Mouse (Mus musculus) embryonic facial prominence, embryonic 10.5 days (tissue): ENCODE measurements around the gene Hist1h2bh. TPM values are rescaled to one million over a fixed set of nuclear protein-coding genes. Genes with fewer than 3 reads are reported as not detected.

ENCODE experiments used
- DNase-seq: peaks from one replicate; pipeline ENCODE4 v3.0.0-alpha.2; 2017; ENCODE audit warnings: low spot score
- H3K27ac ChIP-seq: fragments of 300-500 bp; sonication (generic); replicated peaks from 2 replicates; pipeline ENCODE4 v1.5.1; 2016; ENCODE audit warnings: mild to moderate bottlenecking
- H3K27me3 ChIP-seq: fragments of 300-500 bp; sonication (generic); replicated peaks from 2 replicates; pipeline ENCODE4 v1.6.1; 2016; ENCODE audit warnings: low read depth, mild to moderate bottlenecking; ENCODE audit not compliant: poor library complexity, severe bottlenecking
- H3K36me3 ChIP-seq: fragments of 300-500 bp; sonication (generic); replicated peaks from 2 replicates; pipeline ENCODE4 v1.6.1; 2016; ENCODE audit warnings: mild to moderate bottlenecking, moderate library complexity
- H3K4me1 ChIP-seq: fragments of 300-500 bp; sonication (generic); 2 replicates; pipeline ENCODE4 v1.6.1; 2016
- H3K4me3 ChIP-seq: fragments of 300-500 bp; sonication (generic); 2 replicates; pipeline ENCODE4 v1.5.1; 2016; ENCODE audit warnings: mild to moderate bottlenecking, moderate library complexity
- H3K9me3 ChIP-seq: fragments of 300-500 bp; sonication (generic); 2 replicates; pipeline ENCODE4 v1.6.1; 2016; ENCODE audit warnings: mild to moderate bottlenecking
- WGBS: fragments of 180-500 bp; shearing (Covaris S2); methylation state at CpG from one replicate; pipeline ENCODE4 v1.1.7; 2016; 5-methylcytosine and 5-hydroxymethylcytosine counted together
- polyA plus RNA-seq: library from polyadenylated mRNA; unstranded; fragments of >200 nt; fragmentation: Nextera tagmentation; extraction: Ambion mirVana; gene quantifications from 2 replicates; pipeline ENCODE4 v1.2.1, GENCODE M21; 2016

Gene Hist1h2bh
- polyA plus RNA-seq, 1 experiment from 2014 or later: 1.1 TPM

DNA sequence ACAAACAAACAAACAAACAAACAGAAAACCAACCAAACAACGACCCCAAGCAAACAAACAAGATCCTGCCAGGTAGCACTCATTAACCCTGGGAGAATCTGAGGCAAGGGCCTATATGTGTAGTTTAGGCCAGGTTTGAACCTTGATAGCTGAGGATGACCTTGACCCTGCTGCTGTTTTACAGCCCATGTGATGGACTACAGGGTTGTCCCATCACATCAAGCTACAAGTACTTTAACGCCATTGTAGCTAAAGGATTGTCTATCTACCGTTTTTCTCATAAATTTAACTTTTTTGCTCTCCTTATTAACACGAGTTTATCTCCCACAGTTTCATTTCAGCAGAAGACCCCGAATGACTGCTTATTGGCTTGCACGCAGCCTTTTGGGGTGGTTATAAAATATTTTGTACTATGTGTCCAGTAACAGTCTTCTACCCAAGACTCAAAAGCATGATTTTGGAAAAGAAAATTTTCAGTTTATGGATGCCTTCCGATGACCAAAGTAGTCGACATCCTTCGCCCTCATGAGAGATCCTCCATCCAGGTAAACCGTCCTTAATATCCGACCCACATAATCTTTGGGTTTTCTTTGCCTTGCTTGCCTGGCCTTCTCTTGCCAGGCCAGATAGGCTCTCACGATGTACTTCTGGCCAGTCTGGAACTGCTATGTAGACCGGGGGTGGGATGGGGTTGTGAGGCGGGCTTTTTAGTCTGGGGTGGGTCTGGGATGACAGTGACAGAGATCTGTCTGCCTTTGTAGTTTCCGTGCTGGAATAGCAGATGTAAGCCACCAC lies 27.2 kb downstream of the Hist1h2bh start:
- Histone ChIP-seq H3K4me3 (peak overlapping the region; percentile 61), H3K27ac (peak overlapping the region; percentile 72), H3K4me1 (peaks cover 8% of the 10 kb centered on the region; the same call in 1 of the 2 replicates), H3K9me3 (no peaks in the 10 kb centered on the region), H3K27me3 (no peaks in the 10 kb centered on the region), H3K36me3 (no peaks in the 10 kb centered on the region)
- peak; percentile 45 for DNase-seq
- 53% methylated on average over 15 of the region's 15 CpGs for whole genome bisulfite sequencing

DNA sequence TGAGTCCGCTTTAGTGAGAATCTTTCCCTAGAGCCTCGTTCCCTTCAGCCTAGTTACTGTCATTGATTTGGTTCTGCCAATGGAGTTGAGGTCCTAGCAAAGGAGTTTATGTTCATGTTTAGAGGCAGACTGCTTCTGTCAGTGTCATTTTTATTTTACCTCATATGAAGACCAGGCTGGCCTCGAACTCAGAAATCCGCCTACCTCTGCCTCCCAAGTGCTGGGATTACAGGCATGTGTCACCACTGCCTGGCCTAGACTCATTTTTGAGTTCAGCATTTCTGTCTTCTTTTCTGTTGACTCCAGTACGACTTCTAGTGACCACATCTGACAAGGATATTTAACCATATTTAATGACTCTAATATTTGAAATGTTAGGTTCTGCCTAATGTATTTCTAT lies 27.9 kb downstream of the Hist1h2bh start:
- Histone ChIP-seq H3K9me3 (no peaks in the 10 kb centered on the region), H3K27ac (no peak overlapping the region), H3K36me3 (no peaks in the 10 kb centered on the region), H3K4me1 (peaks cover 14% of the 10 kb centered on the region), H3K4me3 (no peak overlapping the region), H3K27me3 (no peaks in the 10 kb centered on the region)
- WGBS: 69% methylated on average over 5 of the region's 5 CpGs
- no peak for DNase-seq

DNA sequence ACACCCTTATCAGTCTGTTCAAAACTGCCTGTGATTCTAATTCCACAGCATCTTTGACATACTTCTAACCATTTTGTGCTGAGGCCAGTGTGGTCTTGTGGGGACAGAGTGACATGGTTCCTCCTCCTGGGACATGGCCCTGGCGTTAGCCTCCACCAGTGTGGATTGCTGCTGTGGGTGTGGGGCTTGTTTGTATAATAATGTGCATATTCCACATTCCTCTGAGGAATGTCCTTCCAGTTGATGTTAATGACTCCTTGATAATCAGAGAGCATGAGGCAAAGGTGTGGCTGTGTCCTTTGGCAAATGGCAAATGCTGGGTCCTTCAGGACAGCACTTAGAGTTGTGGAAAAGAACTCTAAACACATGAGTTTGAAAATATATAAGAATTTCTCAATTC lies 29.7 kb downstream of the Hist1h2bh start:
- no peak for DNase-seq
- Histone ChIP-seq H3K27ac (no peak overlapping the region), H3K36me3 (no peaks in the 10 kb centered on the region), H3K4me1 (peaks cover 16% of the 10 kb centered on the region), H3K27me3 (no peaks in the 10 kb centered on the region), H3K9me3 (no peaks in the 10 kb centered on the region), H3K4me3 (no peak overlapping the region)
- 89% methylated on average over 1 of the region's 1 CpGs for WGBS

DNA sequence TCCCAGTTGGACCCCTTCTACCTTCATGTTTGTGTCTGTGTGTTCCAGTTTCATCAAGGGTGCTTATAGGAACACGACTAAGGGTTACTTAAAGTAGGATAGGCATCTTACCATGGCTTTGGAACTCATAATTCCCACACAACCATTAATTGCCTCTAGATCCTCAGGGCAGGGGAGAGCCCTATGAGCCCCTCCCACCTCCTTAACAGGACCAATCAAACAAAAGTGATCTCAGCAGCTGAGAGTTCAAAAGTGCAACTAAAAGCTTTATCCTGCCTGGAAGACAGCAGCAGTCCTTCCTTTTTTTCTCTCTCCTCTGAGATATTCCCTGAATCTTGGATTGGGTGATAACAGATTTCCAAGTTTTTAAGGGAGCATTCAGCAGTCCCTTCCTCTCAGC lies 33.1 kb downstream of the Hist1h2bh start:
- Histone ChIP-seq H3K36me3 (no peaks in the 10 kb centered on the region), H3K4me1 (peaks cover 30% of the 10 kb centered on the region), H3K4me3 (0 out of 2 replicates have a peak overlapping the region, but pooled peaks have one; percentile 13), H3K27ac (no peak overlapping the region), H3K27me3 (no peaks in the 10 kb centered on the region), H3K9me3 (no peaks in the 10 kb centered on the region)
- DNase-seq: no peak
- 48% methylated on average over 1 of the region's 1 CpGs for WGBS

DNA sequence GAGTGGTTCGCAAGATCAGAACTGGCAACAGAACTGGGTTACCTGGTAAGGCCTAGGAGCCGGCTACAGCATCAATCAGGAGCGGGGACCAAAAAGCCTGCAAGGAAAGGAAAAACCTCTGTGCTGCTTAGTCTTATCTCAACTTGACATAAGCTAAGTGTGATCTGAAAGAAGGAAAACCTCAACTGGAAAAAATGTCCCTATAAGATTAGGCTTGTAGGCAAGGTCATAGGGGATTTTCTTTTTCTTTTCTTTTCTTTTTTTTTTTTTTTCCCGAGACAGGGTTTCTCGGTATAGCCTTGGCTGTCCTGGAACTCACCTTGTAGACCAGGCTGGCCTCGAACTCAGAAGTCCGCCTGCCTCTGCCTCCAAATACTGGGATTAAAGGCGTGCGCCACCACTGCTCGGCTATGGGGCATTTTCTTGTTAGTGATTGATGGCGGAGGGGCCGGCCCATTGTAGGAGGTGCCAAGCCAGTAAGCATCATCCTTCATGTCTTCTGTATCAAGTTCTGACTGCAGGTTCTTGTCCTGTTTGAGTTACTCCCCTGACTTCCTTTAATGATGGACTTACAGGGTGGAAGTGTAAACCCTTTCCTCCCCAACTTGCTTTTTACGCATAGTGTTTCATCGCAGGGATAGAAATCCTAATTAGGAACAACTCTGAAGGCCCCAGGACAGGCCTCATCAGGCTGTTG lies 36.2 kb downstream of the Hist1h2bh start:
- 7% methylated on average over 14 of the region's 14 CpGs for WGBS
- peaks cover 51% of the 10 kb centered on the region for H3K4me1 ChIP-seq
- peak; percentile 72 for DNase-seq
- H3K27me3 ChIP-seq: no peaks in the 10 kb centered on the region
- H3K4me3 ChIP-seq: peak overlapping the region; percentile 60
- H3K27ac ChIP-seq: no peak overlapping the region
- H3K36me3 ChIP-seq: no peaks in the 10 kb centered on the region
- H3K9me3 ChIP-seq: no peaks in the 10 kb centered on the region

DNA sequence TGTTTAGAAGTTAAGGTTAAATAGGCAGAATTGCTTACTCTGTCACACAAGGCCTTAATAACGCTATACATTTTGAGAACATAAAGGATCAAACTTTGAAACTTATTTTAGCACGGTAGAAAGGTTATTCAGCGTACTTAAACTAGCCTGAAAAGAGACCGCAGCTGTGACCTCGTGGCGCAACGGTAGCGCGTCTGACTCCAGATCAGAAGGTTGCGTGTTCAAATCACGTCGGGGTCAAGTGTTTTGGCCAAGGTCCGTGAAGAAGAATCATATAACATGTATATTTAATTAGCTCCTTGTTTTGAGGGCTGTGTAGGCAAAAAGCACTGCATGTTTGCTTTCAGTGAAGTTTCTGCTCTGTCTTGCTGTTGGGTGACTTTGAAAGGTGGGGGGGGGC lies 36.8 kb downstream of the Hist1h2bh start:
- no peaks in the 10 kb centered on the region for H3K9me3 ChIP-seq
- no peaks in the 10 kb centered on the region for H3K27me3 ChIP-seq
- H3K36me3 ChIP-seq: no peaks in the 10 kb centered on the region
- H3K4me3 ChIP-seq: peak overlapping the region; percentile 60
- H3K27ac ChIP-seq: no peak overlapping the region
- peaks cover 57% of the 10 kb centered on the region for H3K4me1 ChIP-seq
- DNase-seq: peak; percentile 77
- under 1% methylated on average over 13 of the region's 13 CpGs for WGBS

DNA sequence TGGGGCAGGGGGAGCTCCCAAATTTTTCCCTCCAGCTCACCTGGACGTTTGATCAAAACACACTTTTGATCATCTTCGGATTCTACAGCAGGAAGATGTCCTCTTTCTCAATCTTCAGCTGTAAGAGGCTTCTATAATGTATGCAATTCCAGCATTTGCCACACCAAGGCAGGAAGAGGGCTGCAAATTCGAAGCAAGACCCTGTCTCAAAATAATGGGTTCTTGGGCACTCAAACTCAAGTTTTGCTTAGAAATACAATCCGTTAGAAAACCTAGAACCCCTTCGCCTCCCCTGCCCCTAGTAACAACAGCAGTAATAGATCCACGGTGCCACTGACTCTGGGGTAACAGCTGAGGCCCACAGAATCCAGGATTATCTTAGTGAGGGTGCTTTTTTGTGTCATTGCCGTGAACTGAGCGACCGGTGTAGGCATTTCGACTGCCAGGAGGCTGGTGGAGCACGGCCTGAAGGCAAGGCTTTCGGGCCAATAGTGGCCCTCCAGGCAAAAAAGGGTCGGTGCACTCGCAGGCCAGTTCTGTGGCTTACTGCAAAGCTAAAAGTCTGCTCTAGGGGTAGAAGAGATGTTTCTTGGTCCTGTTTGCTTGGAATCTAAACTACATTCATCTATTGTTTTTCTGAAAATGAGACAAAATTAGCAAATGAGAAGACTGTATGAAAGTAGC lies 37.4 kb downstream of the Hist1h2bh start:
- peak; percentile 59 for DNase-seq
- 3% methylated on average over 14 of the region's 14 CpGs for WGBS
- Histone ChIP-seq H3K9me3 (no peaks in the 10 kb centered on the region), H3K36me3 (no peaks in the 10 kb centered on the region), H3K27ac (peak overlapping the region; percentile 70), H3K27me3 (no peaks in the 10 kb centered on the region), H3K4me1 (peaks cover 57% of the 10 kb centered on the region), H3K4me3 (peak overlapping the region; percentile 60)

DNA sequence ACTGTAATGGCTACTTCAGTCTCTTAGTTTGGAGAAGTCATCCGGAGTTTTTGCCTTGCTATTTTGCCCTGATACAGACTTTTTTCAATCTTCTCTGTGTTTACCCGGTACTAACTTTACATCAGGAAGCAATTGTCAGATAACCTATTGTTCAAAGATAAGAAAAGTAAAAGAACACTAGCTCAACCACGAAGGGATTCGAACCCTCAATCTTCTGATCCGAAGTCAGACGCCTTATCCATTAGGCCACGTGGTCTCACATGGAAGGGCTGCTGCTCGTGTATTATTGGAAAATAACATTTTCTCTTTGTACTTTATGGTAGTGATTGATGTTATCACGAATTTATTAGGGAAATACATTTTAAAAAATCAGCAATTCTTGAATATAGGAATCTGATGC lies 39.4 kb downstream of the Hist1h2bh start:
- Histone ChIP-seq H3K9me3 (no peaks in the 10 kb centered on the region), H3K4me3 (peak overlapping the region; percentile 43), H3K27ac (no peak overlapping the region), H3K27me3 (no peaks in the 10 kb centered on the region), H3K36me3 (no peaks in the 10 kb centered on the region), H3K4me1 (peaks cover 52% of the 10 kb centered on the region)
- peak; percentile 67 for DNase-seq
- under 1% methylated on average over 9 of the region's 9 CpGs for WGBS

DNA sequence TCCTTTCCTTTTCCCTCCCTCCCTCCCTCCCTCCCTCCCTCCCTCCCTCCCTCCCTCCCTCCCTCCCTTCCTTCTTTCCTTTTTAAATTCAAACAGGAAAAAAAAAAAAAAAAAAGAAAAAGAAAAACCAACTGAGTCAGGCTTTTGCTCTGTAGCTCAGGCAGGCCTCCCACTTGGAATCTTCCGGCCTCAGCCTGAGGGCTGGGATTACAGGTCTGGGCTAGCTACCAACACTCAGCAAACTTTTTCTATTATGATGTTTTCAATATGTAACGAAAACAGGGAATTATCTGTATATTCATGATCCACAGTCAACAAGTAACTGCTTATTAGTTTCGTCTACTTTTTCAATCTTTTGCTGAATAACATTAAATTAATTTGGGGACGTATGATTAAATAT lies 40.3 kb downstream of the Hist1h2bh start:
- H3K36me3 ChIP-seq: no peaks in the 10 kb centered on the region
- peaks cover 61% of the 10 kb centered on the region for H3K4me1 ChIP-seq

DNA sequence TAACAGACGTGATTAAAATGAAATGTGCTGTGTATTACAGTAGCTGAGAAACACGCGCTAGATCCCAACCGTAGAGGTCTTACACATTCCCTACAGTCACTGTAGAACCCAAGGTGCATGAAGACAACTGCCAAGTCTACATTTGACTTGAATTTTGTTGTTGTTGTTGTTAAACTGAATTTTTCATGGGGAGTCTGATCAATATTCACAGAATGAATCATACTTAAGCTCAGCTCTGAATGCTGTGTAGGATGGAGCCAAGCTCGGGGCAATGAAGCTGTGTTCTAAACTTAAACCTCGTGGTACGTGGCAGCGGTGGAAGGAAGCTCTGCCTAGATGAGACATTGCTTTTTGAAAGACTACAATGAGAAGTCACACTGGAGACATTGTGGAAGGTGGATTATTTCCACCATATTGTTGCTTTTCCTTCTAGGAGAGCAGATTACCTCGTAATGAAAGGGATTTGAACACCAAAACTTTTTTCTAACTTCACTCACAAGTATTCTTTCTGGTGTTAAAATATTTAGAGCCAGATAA lies 41.1 kb downstream of the Hist1h2bh start:
- no peak for DNase-seq
- peaks cover 65% of the 10 kb centered on the region for H3K4me1 ChIP-seq
- H3K27ac ChIP-seq: no peak overlapping the region
- no peaks in the 10 kb centered on the region for H3K27me3 ChIP-seq
- no peaks in the 10 kb centered on the region for H3K9me3 ChIP-seq
- peak overlapping the region; percentile 52 for H3K4me3 ChIP-seq
- WGBS: 30% methylated on average over 9 of the region's 9 CpGs
- H3K36me3 ChIP-seq: no peaks in the 10 kb centered on the region

More for the DNA sequence above, 40.3 kb downstream of the Hist1h2bh start:
- 24% methylated on average over 4 of the region's 4 CpGs for WGBS
- no peak for DNase-seq
- no peak overlapping the region for H3K4me3 ChIP-seq
- no peaks in the 10 kb centered on the region for H3K9me3 ChIP-seq
- no peaks in the 10 kb centered on the region for H3K27me3 ChIP-seq
- no peak overlapping the region for H3K27ac ChIP-seq

DNA sequence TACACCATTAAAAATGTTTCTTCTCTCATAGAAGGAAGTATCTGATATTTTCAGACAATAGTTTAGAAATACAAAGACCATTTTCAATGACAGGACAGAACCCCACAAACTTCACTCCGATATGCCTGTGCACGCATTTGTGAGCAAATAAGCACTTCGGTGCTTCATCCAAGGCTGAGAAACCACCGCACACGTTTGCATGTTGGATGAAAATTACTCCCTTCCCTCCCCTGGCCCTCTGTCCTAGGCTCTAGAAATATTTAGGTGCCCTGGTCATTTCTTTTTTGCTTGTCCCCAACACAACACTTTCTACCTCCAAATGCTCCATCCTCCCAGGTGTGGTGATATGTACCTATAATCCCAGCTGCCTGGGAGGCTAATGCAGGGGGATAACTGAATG lies 41.7 kb downstream of the Hist1h2bh start:
- DNase-seq: no peak
- Histone ChIP-seq H3K27me3 (no peaks in the 10 kb centered on the region), H3K9me3 (no peaks in the 10 kb centered on the region), H3K27ac (no peak overlapping the region), H3K4me3 (peak overlapping the region; percentile 52), H3K4me1 (peaks cover 66% of the 10 kb centered on the region), H3K36me3 (no peaks in the 10 kb centered on the region)
- 22% methylated on average over 5 of the region's 5 CpGs for WGBS

DNA sequence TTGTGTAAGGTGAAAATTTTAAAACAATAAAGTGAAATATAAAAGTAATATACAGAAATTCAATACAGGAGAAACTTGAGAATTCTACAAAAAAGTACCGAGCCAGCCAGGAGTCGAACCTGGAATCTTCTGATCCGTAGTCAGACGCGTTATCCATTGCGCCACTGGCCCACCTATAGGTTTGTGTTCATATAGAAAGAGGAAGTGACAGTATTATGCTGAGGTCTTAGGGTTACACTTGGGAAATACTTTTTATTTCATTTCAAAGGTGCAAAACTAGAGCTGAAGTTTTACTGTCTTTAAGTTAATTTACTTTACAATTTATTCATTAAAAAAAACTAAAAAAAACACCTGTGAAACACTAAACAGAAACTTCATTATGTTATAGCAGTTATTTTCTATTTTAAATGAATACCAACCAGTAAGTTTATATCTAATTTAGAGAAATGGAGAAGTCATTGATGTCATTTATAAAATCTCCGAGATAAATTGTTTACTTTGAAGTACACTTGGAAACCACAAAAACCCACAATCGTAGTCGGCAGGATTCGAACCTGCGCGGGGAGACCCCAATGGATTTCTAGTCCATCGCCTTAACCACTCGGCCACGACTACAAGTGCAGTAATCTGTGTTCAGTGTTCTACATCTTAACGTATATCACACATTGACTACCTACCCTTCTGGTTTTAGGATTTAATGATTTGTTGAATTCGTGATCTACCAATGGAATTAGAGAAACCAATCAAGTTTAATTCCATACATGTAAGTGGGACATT lies 42.6 kb downstream of the Hist1h2bh start:
- Histone ChIP-seq H3K9me3 (no peaks in the 10 kb centered on the region), H3K4me1 (peaks cover 60% of the 10 kb centered on the region), H3K27me3 (no peaks in the 10 kb centered on the region), H3K4me3 (peak overlapping the region; percentile 56), H3K27ac (no peak overlapping the region), H3K36me3 (no peaks in the 10 kb centered on the region)
- peak; percentile 87 for DNase-seq
- WGBS: under 1% methylated on average over 17 of the region's 17 CpGs
